Mouse (Mus musculus) adrenal gland, postnatal 14 days (tissue): Measurements from ENCODE around the gene Rprml. TPM values are rescaled to one million over a fixed set of nuclear protein-coding genes. Genes with fewer than 3 reads are reported as not detected.

Source experiments
- DNase-seq: peaks from one replicate; pipeline ENCODE4 v3.0.0; 2021; ENCODE audit warnings: mixed read lengths
- long read RNA-seq, 2 experiments: library from polyadenylated mRNA; stranded (forward); transcript quantifications; one replicate each; pipeline ENCODE4 v2.0.0; 2021
- total RNA-seq: library from RNA; stranded (reverse); gene quantifications from 2 replicates; pipeline ENCODE4 v1.2.3, GENCODE M21; 2021

Gene Rprml
- not detected in 2 replicates for total RNA-seq
- long read RNA-seq, experiment 1, partial matches to known transcripts, result 0 of 1 reads
- long read RNA-seq, experiment 1, other reads (novel, unspliced or antisense), result 0 of 1 reads
- long read RNA-seq, experiment 2, result 0 reads

- peak; percentile 23 for DNase-seq
These were observed at the start of gene Rprml for GRCm38 (mm10) chr11:103649301-103649982. Gene Rprml (plus strand): TSS chr11:103649570.

GRCm38 (mm10) chr11:103606611-103607010, 42.8 kb upstream of the Rprml start:
- no peak for DNase-seq

GRCm38 (mm10) chr11:103610772-103611171, 38.6 kb upstream of the Rprml start:
- no peak for DNase-seq

GRCm38 (mm10) chr11:103621040-103621439, 28.3 kb upstream of the Rprml start, which contains the start of gene Gm884:
Gene Gm884 (minus strand): TSS chr11:103621140.
- DNase-seq, result no peak

GRCm38 (mm10) chr11:103627453-103627852, 21.9 kb upstream of the Rprml start:
- no peak for DNase-seq

- no peak for DNase-seq
These were observed 14.6 kb upstream of the Rprml start for GRCm38 (mm10) chr11:103634806-103635205.

- no peak for DNase-seq
These were observed 13.9 kb upstream of the Rprml start for GRCm38 (mm10) chr11:103635481-103635880.

GRCm38 (mm10) chr11:103636261-103636660, 13.1 kb upstream of the Rprml start:
- no peak for DNase-seq

GRCm38 (mm10) chr11:103638790-103639189, 10.6 kb upstream of the Rprml start, which contains the start of gene Lyzl6:
Gene Lyzl6 (minus strand): TSS chr11:103638890.
- DNase-seq, result no peak

GRCm38 (mm10) chr11:103639407-103639946, 9.9 kb upstream of the Rprml start:
- DNase-seq, result peak; percentile 76

- DNase-seq, result no peak
These were observed 6.2 kb upstream of the Rprml start for GRCm38 (mm10) chr11:103643211-103643610.

- DNase-seq, result no peak
These were observed 3.6 kb upstream of the Rprml start for GRCm38 (mm10) chr11:103645731-103646130.

GRCm38 (mm10) chr11:103646301-103646700, 3.1 kb upstream of the Rprml start:
- DNase-seq, result no peak

- no peak for DNase-seq
These were observed 1.3 kb upstream of the Rprml start for GRCm38 (mm10) chr11:103647921-103648620.

GRCm38 (mm10) chr11:103648656-103649055, 714 bp upstream of the Rprml start:
- no peak for DNase-seq

GRCm38 (mm10) chr11:103649983-103650493, 668 bp downstream of the Rprml start:
- peak; percentile 12 for DNase-seq

GRCm38 (mm10) chr11:103651426-103651825, 2.1 kb downstream of the Rprml start:
- no peak for DNase-seq

GRCm38 (mm10) chr11:103653359-103653965, 4.1 kb downstream of the Rprml start:
- DNase-seq, result no peak

GRCm38 (mm10) chr11:103656520-103656919, 7.2 kb downstream of the Rprml start:
- DNase-seq, result peak; percentile 76

- DNase-seq, result no peak
These were observed 8.8 kb downstream of the Rprml start for GRCm38 (mm10) chr11:103658189-103658588.

GRCm38 (mm10) chr11:103661863-103662262, 12.5 kb downstream of the Rprml start:
- no peak for DNase-seq

GRCm38 (mm10) chr11:103662546-103662945, 13.2 kb downstream of the Rprml start:
- DNase-seq, result no peak
